Mouse (Mus musculus): Measurements from ENCODE around the gene Prss53. TPM values are rescaled to one million over a fixed set of nuclear protein-coding genes. Genes with fewer than 3 reads are reported as not detected.
A peak's percentile ranks its signal among the peaks of the same experiment; 100 is the strongest.

Gene Prss53
- total and polyA plus RNA-seq, 2 experiments from 2014 or later: 0.26 TPM; not detected in 1

DNA sequence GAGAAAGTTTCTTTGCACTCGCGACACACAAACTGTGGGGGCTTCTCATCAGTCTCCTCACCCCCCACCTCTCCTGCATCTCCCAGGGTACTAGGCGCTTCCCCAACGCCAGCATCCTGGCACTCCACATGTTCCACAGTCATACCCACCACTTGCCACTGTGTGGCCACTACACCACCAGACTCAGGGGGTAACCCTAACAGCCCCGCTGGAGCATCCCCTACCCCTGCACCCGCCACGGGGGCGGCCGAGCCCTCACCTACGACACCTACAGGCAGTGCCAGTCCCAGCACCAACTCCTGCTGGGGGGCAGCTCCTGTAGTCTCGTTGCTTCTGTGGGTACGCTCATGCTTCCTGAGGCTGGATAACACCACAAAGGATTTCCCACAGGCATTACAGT, 24.3 kb downstream of the Prss53 start:
- no peaks in the 10 kb centered on the region for H3K9me3 ChIP-seq (replicated peaks; ENCODE audit: control insufficient read depth, low read length)
- DNase-seq (ENCODE audit: low spot score) (no peak), ATAC-seq (ENCODE audit: insufficient read depth, low read depth) (no peak)
- peaks cover 25% of the 10 kb centered on the region for H3K36me3 ChIP-seq (replicated peaks; ENCODE audit: control insufficient read depth, insufficient read depth, low read length)
- H3K9ac ChIP-seq (replicated peaks; ENCODE audit: low read depth, low read length): no peak overlapping the region
- TF ChIP-seq CTCF (IDR thresholded peaks at IDR 0.05; ENCODE audit: low read depth) (no peak), EP300 (IDR thresholded peaks at IDR 0.05; ENCODE audit: low read depth) (no peak)
- WGBS: 92% methylated on average over 12 of the region's 12 CpGs
- H3K27me3 ChIP-seq (ENCODE audit: control insufficient read depth, insufficient read depth, low read length): no peaks in the 10 kb centered on the region
- 0 out of 2 replicates have a peak, but pooled peaks cover 3% of the 10 kb centered on the region for H3K4me1 ChIP-seq (ENCODE audit: control insufficient read depth, insufficient read depth)
- no peak overlapping the region for H3K4me2 ChIP-seq (ENCODE audit: low read depth, low read length)
- no peak overlapping the region for H3K4me3 ChIP-seq (ENCODE audit: low read depth, low read length)
- no peak overlapping the region for H3K27ac ChIP-seq (ENCODE audit: low read depth)

DNA sequence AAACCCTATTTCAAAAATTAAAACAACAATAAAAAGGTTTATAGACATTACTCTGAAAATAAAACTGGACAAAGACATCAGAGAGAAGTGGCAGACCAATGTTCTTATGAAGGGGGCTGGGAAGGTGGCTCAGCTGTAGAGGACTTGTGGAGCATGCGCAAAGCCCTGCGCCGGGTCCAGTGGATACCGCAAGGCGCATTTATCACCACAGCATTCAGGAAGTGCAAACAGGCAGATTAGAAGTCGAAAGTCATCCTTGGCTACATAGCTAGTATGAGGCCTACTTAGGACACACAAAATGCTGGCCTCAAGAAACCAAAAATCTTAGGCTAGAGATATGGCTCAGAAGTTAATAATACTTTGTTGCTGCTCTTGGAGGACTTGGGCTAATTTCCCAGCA, 32.5 kb downstream of the Prss53 start:
- Histone ChIP-seq H3K27ac (ENCODE audit: low read depth) (no peak overlapping the region), H3K27me3 (ENCODE audit: control insufficient read depth, insufficient read depth, low read length) (no peaks in the 10 kb centered on the region), H3K4me1 (ENCODE audit: control insufficient read depth, insufficient read depth) (no peaks in the 10 kb centered on the region), H3K9ac (replicated peaks; ENCODE audit: low read depth, low read length) (no peak overlapping the region), H3K4me3 (ENCODE audit: low read depth, low read length) (no peak overlapping the region), H3K4me2 (ENCODE audit: low read depth, low read length) (no peak overlapping the region), H3K9me3 (replicated peaks; ENCODE audit: control insufficient read depth, low read length) (no peaks in the 10 kb centered on the region), H3K36me3 (replicated peaks; ENCODE audit: control insufficient read depth, insufficient read depth, low read length) (no peaks in the 10 kb centered on the region)
- WGBS: 84% methylated on average over 6 of the region's 6 CpGs
- ATAC-seq (ENCODE audit: insufficient read depth, low read depth): no peak
- no peak for TF ChIP-seq CTCF (IDR thresholded peaks at IDR 0.05; ENCODE audit: low read depth)
- no peak for TF ChIP-seq EP300 (IDR thresholded peaks at IDR 0.05; ENCODE audit: low read depth)
- no peak for DNase-seq (ENCODE audit: low spot score)

DNA sequence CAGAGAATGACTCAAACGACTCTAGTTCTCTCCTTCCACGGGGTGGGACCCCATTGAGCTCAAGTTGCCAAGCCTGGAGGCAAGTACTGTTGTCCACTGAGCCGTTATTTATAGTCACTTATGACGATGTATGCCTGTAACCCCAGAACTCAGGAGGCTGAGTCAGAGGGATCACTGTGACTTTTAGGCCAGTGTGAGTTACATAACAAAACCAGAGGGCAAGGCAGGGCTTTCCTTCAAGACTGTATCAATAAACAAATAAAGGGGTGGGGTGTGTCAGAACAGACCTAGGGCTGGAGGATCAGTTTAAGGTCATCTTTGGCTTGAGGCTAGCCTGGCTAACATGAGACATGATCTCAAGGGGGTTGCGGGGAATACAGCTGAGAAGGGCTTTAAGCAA, 39.9 kb downstream of the Prss53 start:
- DNase-seq (ENCODE audit: low spot score) (no peak), ATAC-seq (ENCODE audit: insufficient read depth, low read depth) (no peak)
- Histone ChIP-seq H3K27me3 (ENCODE audit: control insufficient read depth, insufficient read depth, low read length) (no peaks in the 10 kb centered on the region), H3K4me3 (ENCODE audit: low read depth, low read length) (no peak overlapping the region), H3K4me2 (ENCODE audit: low read depth, low read length) (no peak overlapping the region), H3K9ac (replicated peaks; ENCODE audit: low read depth, low read length) (no peak overlapping the region), H3K27ac (ENCODE audit: low read depth) (no peak overlapping the region), H3K36me3 (replicated peaks; ENCODE audit: control insufficient read depth, insufficient read depth, low read length) (peaks cover 28% of the 10 kb centered on the region), H3K9me3 (replicated peaks; ENCODE audit: control insufficient read depth, low read length) (no peaks in the 10 kb centered on the region), H3K4me1 (ENCODE audit: control insufficient read depth, insufficient read depth) (no peaks in the 10 kb centered on the region)
- 50% methylated on average over 5 of the region's 5 CpGs for WGBS
- TF ChIP-seq CTCF (IDR thresholded peaks at IDR 0.05; ENCODE audit: low read depth) (no peak), EP300 (IDR thresholded peaks at IDR 0.05; ENCODE audit: low read depth) (no peak)

DNA sequence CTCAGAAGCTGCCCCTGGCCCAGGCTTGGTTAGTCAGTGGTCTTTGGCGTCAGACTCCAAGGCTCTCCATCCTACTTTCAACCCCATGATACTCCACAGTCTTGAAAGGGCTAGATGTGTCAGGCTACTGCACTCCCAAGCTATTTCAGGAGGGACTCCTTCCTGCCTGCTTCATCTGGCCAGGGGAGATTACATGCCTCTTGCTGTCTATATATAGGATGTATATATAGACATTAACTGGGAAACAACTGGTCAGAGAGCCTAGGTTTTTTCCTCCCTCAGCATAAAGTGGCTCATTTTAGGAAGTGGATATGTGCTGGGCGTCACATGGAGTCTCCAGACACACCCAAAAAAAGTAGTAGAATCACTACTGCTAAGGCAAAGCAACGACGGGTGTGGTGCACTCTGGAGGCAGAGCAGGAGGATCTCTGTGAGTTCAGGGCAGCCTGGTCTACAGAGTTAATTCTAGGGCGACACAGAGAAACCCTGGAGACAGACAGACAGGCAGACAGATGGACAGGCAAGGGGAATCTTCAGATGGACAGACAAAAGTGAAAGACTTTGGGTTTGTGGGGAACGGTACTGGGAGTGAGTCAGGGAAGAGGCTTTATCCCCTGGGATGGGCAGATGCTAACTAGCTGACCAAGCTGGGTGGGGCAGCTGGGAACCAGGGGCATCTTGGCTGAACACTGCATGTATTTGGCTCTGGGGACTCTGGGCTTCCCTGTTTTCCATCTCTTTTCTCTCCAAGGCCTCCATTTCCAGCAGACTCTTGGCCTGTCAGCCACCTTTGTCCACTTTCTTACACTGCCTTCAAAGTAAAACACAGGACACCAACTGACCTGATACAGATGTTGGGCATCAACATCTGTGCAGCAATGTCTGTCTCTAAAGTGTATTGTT, 40.5 kb downstream of the Prss53 start:
- no peaks in the 10 kb centered on the region for H3K9me3 ChIP-seq (replicated peaks; ENCODE audit: control insufficient read depth, low read length)
- H3K4me3 ChIP-seq (ENCODE audit: low read depth, low read length): no peak overlapping the region
- TF ChIP-seq EP300 (IDR thresholded peaks at IDR 0.05; ENCODE audit: low read depth) (no peak), CTCF (IDR thresholded peaks at IDR 0.05; ENCODE audit: low read depth) (no peak)
- no peak for DNase-seq (ENCODE audit: low spot score)
- no peak overlapping the region for H3K4me2 ChIP-seq (ENCODE audit: low read depth, low read length)
- ATAC-seq (ENCODE audit: insufficient read depth, low read depth): no peak
- H3K27ac ChIP-seq (ENCODE audit: low read depth): no peak overlapping the region
- 58% methylated on average over 6 of the region's 6 CpGs for WGBS
- no peaks in the 10 kb centered on the region for H3K4me1 ChIP-seq (ENCODE audit: control insufficient read depth, insufficient read depth)
- no peaks in the 10 kb centered on the region for H3K27me3 ChIP-seq (ENCODE audit: control insufficient read depth, insufficient read depth, low read length)
- H3K36me3 ChIP-seq (replicated peaks; ENCODE audit: control insufficient read depth, insufficient read depth, low read length): peaks cover 34% of the 10 kb centered on the region
- no peak overlapping the region for H3K9ac ChIP-seq (replicated peaks; ENCODE audit: low read depth, low read length)

DNA sequence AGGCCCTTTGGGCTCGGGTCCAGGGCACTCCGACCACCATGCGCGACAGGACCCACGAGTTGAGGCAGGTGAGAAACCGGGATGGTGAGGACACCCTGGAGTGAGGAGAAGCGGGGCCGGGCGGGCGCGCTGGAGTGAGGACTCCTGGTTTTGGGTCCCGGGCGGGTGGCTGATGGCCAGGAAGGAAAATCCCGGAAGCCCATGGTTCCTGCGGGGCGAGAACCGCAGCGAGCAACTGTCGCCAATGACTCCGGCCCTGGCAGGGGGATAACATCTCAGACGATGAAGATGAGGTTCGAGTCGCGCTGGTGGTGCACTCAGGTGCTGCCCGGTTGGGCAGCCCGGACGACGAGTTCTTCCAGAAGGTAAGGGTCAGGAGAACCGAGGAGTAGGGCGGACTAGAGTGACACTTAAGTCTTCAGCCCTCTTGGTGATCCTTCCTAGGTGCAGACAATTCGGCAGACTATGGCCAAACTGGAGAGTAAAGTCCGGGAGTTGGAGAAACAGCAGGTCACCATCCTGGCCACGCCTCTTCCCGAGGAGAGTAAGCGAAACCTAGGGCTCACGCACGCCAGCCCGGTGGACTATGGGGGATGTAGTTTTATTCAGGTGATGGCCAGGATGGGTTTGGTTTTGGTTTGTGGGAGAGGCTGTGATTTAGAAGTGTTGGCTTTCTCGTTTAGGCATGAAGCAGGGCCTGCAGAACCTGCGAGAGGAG, 48.6 kb downstream of the Prss53 start:
- peak; percentile 3; the same call in 1 of the 2 replicates for TF ChIP-seq EP300 (IDR thresholded peaks at IDR 0.05; ENCODE audit: low read depth)
- no peak for TF ChIP-seq CTCF (IDR thresholded peaks at IDR 0.05; ENCODE audit: low read depth)
- H3K4me3 ChIP-seq (ENCODE audit: low read depth, low read length): peak overlapping the region; percentile 86
- peak overlapping the region; percentile 96 for H3K4me2 ChIP-seq (ENCODE audit: low read depth, low read length)
- H3K36me3 ChIP-seq (replicated peaks; ENCODE audit: control insufficient read depth, insufficient read depth, low read length): peaks cover 37% of the 10 kb centered on the region
- DNase-seq (ENCODE audit: low spot score) (peak; percentile 78), ATAC-seq (ENCODE audit: insufficient read depth, low read depth) (peak; percentile 47)
- whole genome bisulfite sequencing: under 1% methylated on average over 40 of the region's 40 CpGs
- H3K27me3 ChIP-seq (ENCODE audit: control insufficient read depth, insufficient read depth, low read length): no peaks in the 10 kb centered on the region
- peaks cover 5% of the 10 kb centered on the region for H3K4me1 ChIP-seq (ENCODE audit: control insufficient read depth, insufficient read depth)
- peak overlapping the region; percentile 73 for H3K9ac ChIP-seq (replicated peaks; ENCODE audit: low read depth, low read length)
- peak overlapping the region; percentile 91 for H3K27ac ChIP-seq (ENCODE audit: low read depth)
- H3K9me3 ChIP-seq (replicated peaks; ENCODE audit: control insufficient read depth, low read length): no peaks in the 10 kb centered on the region

Data from heart, postnatal 0 days (tissue).